Mouse (Mus musculus) mature B cell (primary cell): Measurements from ENCODE around the gene Txk.

Experiments used
- in situ Hi-C: fragments of 300-500 bp; cut with MboI; formaldehyde crosslinking; loops from 2 replicates; pipeline ENCODE4 v1.14.3; 2019

Gene Txk

GRCm38 (mm10) chr5:72751056-72751758 is 1.4 kb downstream of the Txk start:
- in situ Hi-C loops = no loop called here

GRCm38 (mm10) chr5:72750226-72750625 is 2.4 kb downstream of the Txk start:
- in situ Hi-C loops = no loop called here

GRCm38 (mm10) chr5:72748659-72749265 is 3.8 kb downstream of the Txk start:
- in situ Hi-C loops = no loop called here

- in situ Hi-C loops = no loop called here
Observed at GRCm38 (mm10) chr5:72747384-72747783, 5.2 kb downstream of the Txk start.

GRCm38 (mm10) chr5:72746461-72746860 is 6.1 kb downstream of the Txk start:
- in situ Hi-C loops = no loop called here

- in situ Hi-C loops = no loop called here
Observed at GRCm38 (mm10) chr5:72743103-72743502, 9.5 kb downstream of the Txk start.

- in situ Hi-C loops = no loop called here
Observed at GRCm38 (mm10) chr5:72736868-72737267, 15.7 kb downstream of the Txk start.

- in situ Hi-C loops = no loop called here
Observed at GRCm38 (mm10) chr5:72736437-72736836, 16.1 kb downstream of the Txk start.

- in situ Hi-C loops = no loop called here
Observed at GRCm38 (mm10) chr5:72735763-72736162, 16.8 kb downstream of the Txk start.

- in situ Hi-C loops = no loop called here
Observed at GRCm38 (mm10) chr5:72732885-72733284, 19.7 kb downstream of the Txk start.

- in situ Hi-C loops = no loop called here
Observed at GRCm38 (mm10) chr5:72725404-72725803, 27.2 kb downstream of the Txk start.

GRCm38 (mm10) chr5:72723429-72723828 is 29.1 kb downstream of the Txk start:
- in situ Hi-C loops = no loop called here

GRCm38 (mm10) chr5:72720587-72720986 is 32.0 kb downstream of the Txk start:
- in situ Hi-C loops = no loop called here

- in situ Hi-C loops = no loop called here
Observed at GRCm38 (mm10) chr5:72710572-72711278, 41.9 kb downstream of the Txk start.

- in situ Hi-C loops = no loop called here
Observed at GRCm38 (mm10) chr5:72709976-72710375, 42.6 kb downstream of the Txk start.

GRCm38 (mm10) chr5:72709451-72709850 is 43.1 kb downstream of the Txk start:
- in situ Hi-C loops = no loop called here

GRCm38 (mm10) chr5:72706722-72707121 is 45.9 kb downstream of the Txk start:
- in situ Hi-C loops = no loop called here

- in situ Hi-C loops = no loop called here
Observed at GRCm38 (mm10) chr5:72706095-72706494, 46.5 kb downstream of the Txk start.

GRCm38 (mm10) chr5:72702202-72702601 is 50.4 kb downstream of the Txk start:
- in situ Hi-C loops = no loop called here

GRCm38 (mm10) chr5:72699500-72699818 is 53.1 kb downstream of the Txk start:
- in situ Hi-C loops = no loop called here

- in situ Hi-C loops = no loop called here
Observed at GRCm38 (mm10) chr5:72698818-72699499, 53.6 kb downstream of the Txk start.

GRCm38 (mm10) chr5:72698343-72698742 is 54.2 kb downstream of the Txk start:
- in situ Hi-C loops = no loop called here

- in situ Hi-C loops = no loop called here
Observed at GRCm38 (mm10) chr5:72696491-72696890, 56.1 kb downstream of the Txk start.
